Mouse (Mus musculus) retina, postnatal 7 days (tissue): ENCODE data around the gene Gm17660.
"Not testable (repeated sequence)": the region's sequence is repeated elsewhere in the genome, so short reads cannot be mapped to it uniquely, and the experiment has no call there.

ENCODE experiments used
- DNase-seq: peaks from one replicate; pipeline ENCODE4 v3.0.0-alpha.2; 2012; ENCODE audit warnings: low read depth, low spot score

The Gm17660 gene

GRCm38 (mm10) chr5:104042906-104043305 is 34.5 kb downstream of the Gm17660 start:
- no peak for DNase-seq

- no peak for DNase-seq
Observed at GRCm38 (mm10) chr5:104039154-104039932, 38.1 kb downstream of the Gm17660 start.

- DNase-seq = no peak
Observed at GRCm38 (mm10) chr5:104036686-104037085, 40.7 kb downstream of the Gm17660 start.

GRCm38 (mm10) chr5:104035824-104036223 is 41.6 kb downstream of the Gm17660 start:
- DNase-seq = no peak

GRCm38 (mm10) chr5:104035066-104035465 is 42.3 kb downstream of the Gm17660 start:
- DNase-seq = no peak

GRCm38 (mm10) chr5:104032434-104033097 is 44.8 kb downstream of the Gm17660 start:
- no peak for DNase-seq

GRCm38 (mm10) chr5:104025245-104025854 is 52.1 kb downstream of the Gm17660 start:
- DNase-seq = no peak

GRCm38 (mm10) chr5:104024762-104025161 is 52.6 kb downstream of the Gm17660 start:
- no peak for DNase-seq

GRCm38 (mm10) chr5:104024193-104024592 is 53.2 kb downstream of the Gm17660 start:
- DNase-seq = not testable (repeated sequence)

- no peak for DNase-seq
Observed at GRCm38 (mm10) chr5:104023289-104024020, 54.0 kb downstream of the Gm17660 start.

GRCm38 (mm10) chr5:104022558-104022957 is 54.9 kb downstream of the Gm17660 start:
- no peak for DNase-seq

- no peak for DNase-seq
Observed at GRCm38 (mm10) chr5:104021597-104022378, 55.6 kb downstream of the Gm17660 start, which contains the start of gene Hsd17b11. TSS of gene Hsd17b11 (minus strand) at chr5:104021919.
